In the genomic region with DNA sequence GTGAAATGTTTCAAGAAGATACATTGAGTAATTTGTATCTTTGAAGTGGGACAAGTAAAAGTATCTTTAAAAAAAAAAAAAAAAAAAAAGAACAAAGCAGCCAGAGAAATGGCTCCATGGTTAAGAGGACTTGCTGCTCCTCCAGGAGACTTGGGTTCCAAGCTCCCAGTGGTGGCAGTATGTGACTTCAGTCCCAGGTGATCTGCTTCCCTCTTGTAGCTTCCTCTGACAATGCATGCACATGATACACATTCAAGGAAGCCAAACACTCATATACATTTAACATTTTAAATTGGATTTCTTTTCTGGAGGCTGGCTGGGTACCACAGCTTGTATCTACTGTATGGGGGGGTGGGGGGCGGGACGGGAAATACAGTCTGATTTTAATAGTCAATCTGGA, we compare ENCODE assay signal across 10 mouse cellular contexts. TPM values are rescaled to one million over a fixed set of nuclear protein-coding genes. Genes with fewer than 3 reads are reported as not detected.
A peak's percentile ranks its signal among the peaks of the same experiment; 100 is the strongest.
DNase-seq lines count a peak whose midpoint lies in the region; ATAC-seq lines count a peak whose summit lies in the region.
"Had no signal": no experiment of that assay in that cellular context is flagged by ENCODE, and none has a peak within 500 bp of the region (broad histone marks: within the 10 kb centered on the region; RNA-seq: fewer than 3 reads in every experiment).

No protein-coding gene starts in this region.

- no peak overlapping the region for H3K4me3 ChIP-seq in kidney, embryonic 16.5 days (ENCODE audit: low read length)
- H3K4me3 ChIP-seq in heart, embryonic 14.5 days (ENCODE audit: control insufficient read depth in 1 of 2, insufficient read depth in 1 of 2, low read depth in 1 of 2, low read length in 2 of 2) = no peak overlapping the region

- no peaks in the 10 kb centered on the region for H3K36me3 ChIP-seq in kidney, embryonic 16.5 days (ENCODE audit: insufficient read depth, low read length)
- H3K36me3 ChIP-seq in heart, embryonic 14.5 days (ENCODE audit: control insufficient read depth, insufficient read depth, low read length) = no peaks in the 10 kb centered on the region
- H3K36me3 ChIP-seq: limb, embryonic 15.5 days; neural tube, embryonic 15.5 days had no signal

- H3K4me1 ChIP-seq in kidney, embryonic 16.5 days (ENCODE audit: insufficient read depth, low read length) = peaks cover 29% of the 10 kb centered on the region
- peaks cover 8 to 34% of the 10 kb centered on the region in 2 experiments for H3K4me1 ChIP-seq in heart, embryonic 14.5 days (ENCODE audit: control insufficient read depth in 2 of 2, insufficient read depth in 2 of 2, low read length in 2 of 2)

- no peak overlapping the region for H3K9ac ChIP-seq in kidney, embryonic 16.5 days (replicated peaks; ENCODE audit: low read length)
- H3K9ac ChIP-seq in heart, embryonic 14.5 days (ENCODE audit: low read length) = peak overlapping the region; percentile 68
- H3K9ac ChIP-seq: limb, embryonic 15.5 days; neural tube, embryonic 15.5 days had no signal

- H3K27me3 ChIP-seq in kidney, embryonic 16.5 days (ENCODE audit: insufficient read depth, low read length) = peaks cover 7% of the 10 kb centered on the region; the same call in 1 of the 2 replicates
- no peaks in the 10 kb centered on the region for H3K27me3 ChIP-seq in heart, embryonic 14.5 days (ENCODE audit: control insufficient read depth, insufficient read depth, low read length)
- H3K27me3 ChIP-seq: limb, embryonic 15.5 days; neural tube, embryonic 15.5 days had no signal

- no peak overlapping the region for H3K4me2 ChIP-seq in kidney, embryonic 16.5 days (replicated peaks; ENCODE audit: low read depth, low read length)
- H3K4me2 ChIP-seq in heart, embryonic 14.5 days (ENCODE audit: low read length) = peak overlapping the region; percentile 94

- ATAC-seq in kidney, embryonic 16.5 days (ENCODE audit: low FRiP score, low TSS enrichment) = no peak
- no peak for ATAC-seq in heart, embryonic 14.5 days (ENCODE audit: insufficient number of reproducible peaks, insufficient read depth, low FRiP score, low read depth)

- peak overlapping the region; percentile 44; the same call in 1 of the 2 replicates for H3K27ac ChIP-seq in kidney, embryonic 16.5 days (ENCODE audit: low read length)
- peak overlapping the region; percentile 76 to 92 for H3K27ac ChIP-seq in heart, embryonic 14.5 days (replicated peaks in 1 of 2; ENCODE audit: control insufficient read depth in 1 of 2, insufficient read depth in 1 of 2, low read depth in 2 of 2, low read length in 2 of 2)
- H3K27ac ChIP-seq: neural tube, embryonic 15.5 days had no signal

- WGBS in kidney, embryonic 16.5 days = 56% methylated on average over 2 of the region's 2 CpGs
- WGBS in heart, embryonic 14.5 days = 27% methylated on average over 2 of the region's 2 CpGs

- H3K9me3 ChIP-seq in kidney, embryonic 16.5 days (ENCODE audit: low read length) = no peaks in the 10 kb centered on the region
- no peaks in the 10 kb centered on the region for H3K9me3 ChIP-seq in heart, embryonic 14.5 days (ENCODE audit: control insufficient read depth, low read length)
- H3K9me3 ChIP-seq: limb, embryonic 15.5 days; neural tube, embryonic 15.5 days had no signal

- intact Hi-C loops in left cerebral cortex, postnatal 25 days (cut with DNase I) = loop anchor here (10.0 kb wide), 1 partner anchor 280 kb away; a partner anchor contains a TSS

- peak; percentile 26 for DNase-seq in embryo, embryonic 10.5 days (ENCODE audit: low spot score)
- no peak for DNase-seq in embryo, embryonic 9.5 days (ENCODE audit: extremely low spot score)
- DNase-seq in kidney, postnatal 25 days = no peak
- DNase-seq in 3T3-L1 (ENCODE audit: low read depth, low spot score) (peak; percentile 39), adipocyte (ENCODE audit: low spot score) (no peak)
- no peak for DNase-seq in left cerebral cortex, postnatal 25 days (ENCODE audit: low spot score in 2 of 2)

RNA-seq across cellular contexts. Expression of a gene that starts 1.6 kb away (rescaled TPM):
- 16.2 and 17.4 TPM in 2 replicates for polyA plus RNA-seq in kidney, embryonic 16.5 days (2015; fragmentation: Nextera tagmentation; extraction: Ambion mirVana)
- polyA plus RNA-seq in heart, embryonic 14.5 days (2014; fragmentation: Nextera tagmentation; extraction: Ambion mirVana) = 28.1 and 30.2 TPM in 2 replicates
- 10 to 100 TPM; 21.0 to 25.3 TPM for total RNA-seq in left cerebral cortex, postnatal 25 days (2021)

RNA-seq across cellular contexts. Expression of a gene that starts 7.0 kb away (rescaled TPM):
- polyA plus RNA-seq in kidney, embryonic 16.5 days (2015; fragmentation: Nextera tagmentation; extraction: Ambion mirVana) = 28.4 and 29.1 TPM in 2 replicates
- polyA plus RNA-seq in heart, embryonic 14.5 days (2014; fragmentation: Nextera tagmentation; extraction: Ambion mirVana) = 70.9 and 72.4 TPM in 2 replicates
- total RNA-seq in left cerebral cortex, postnatal 25 days (2021) = 100 to 1,000 TPM; 185 to 191 TPM

RNA-seq across cellular contexts. Expression of a gene that starts 25.5 kb away (rescaled TPM):
- 5.6 and 5.8 TPM in 2 replicates for polyA plus RNA-seq in kidney, embryonic 16.5 days (2015; fragmentation: Nextera tagmentation; extraction: Ambion mirVana)
- polyA plus RNA-seq in heart, embryonic 14.5 days (2014; fragmentation: Nextera tagmentation; extraction: Ambion mirVana) = 6.1 and 7.7 TPM in 2 replicates
- under 1 TPM; 0.34 to 0.78 TPM for total RNA-seq in left cerebral cortex, postnatal 25 days (2021)

Comparison
In these comparisons a context has a peak if more than half of its experiments do, and no peak if none do; other contexts are left out.
1. DNase-seq: peak in embryo, embryonic 10.5 days (single experiment) and 3T3-L1 (single experiment); none in embryo, embryonic 9.5 days (single experiment), kidney, postnatal 25 days (0 of 2), left cerebral cortex, postnatal 25 days (0 of 2) and adipocyte (single experiment).